Mouse (Mus musculus) liver, adult (tissue): Measurements from ENCODE around the gene Sat2.

Experiments used
- GATA4 ChIP-seq: IDR thresholded peaks from 2 replicates; pipeline ENCODE4 v1.6.1; 2014; ENCODE audit warnings: mild to moderate bottlenecking, low read length; ENCODE audit not compliant: insufficient replicate concordance

The Sat2 gene

DNA sequence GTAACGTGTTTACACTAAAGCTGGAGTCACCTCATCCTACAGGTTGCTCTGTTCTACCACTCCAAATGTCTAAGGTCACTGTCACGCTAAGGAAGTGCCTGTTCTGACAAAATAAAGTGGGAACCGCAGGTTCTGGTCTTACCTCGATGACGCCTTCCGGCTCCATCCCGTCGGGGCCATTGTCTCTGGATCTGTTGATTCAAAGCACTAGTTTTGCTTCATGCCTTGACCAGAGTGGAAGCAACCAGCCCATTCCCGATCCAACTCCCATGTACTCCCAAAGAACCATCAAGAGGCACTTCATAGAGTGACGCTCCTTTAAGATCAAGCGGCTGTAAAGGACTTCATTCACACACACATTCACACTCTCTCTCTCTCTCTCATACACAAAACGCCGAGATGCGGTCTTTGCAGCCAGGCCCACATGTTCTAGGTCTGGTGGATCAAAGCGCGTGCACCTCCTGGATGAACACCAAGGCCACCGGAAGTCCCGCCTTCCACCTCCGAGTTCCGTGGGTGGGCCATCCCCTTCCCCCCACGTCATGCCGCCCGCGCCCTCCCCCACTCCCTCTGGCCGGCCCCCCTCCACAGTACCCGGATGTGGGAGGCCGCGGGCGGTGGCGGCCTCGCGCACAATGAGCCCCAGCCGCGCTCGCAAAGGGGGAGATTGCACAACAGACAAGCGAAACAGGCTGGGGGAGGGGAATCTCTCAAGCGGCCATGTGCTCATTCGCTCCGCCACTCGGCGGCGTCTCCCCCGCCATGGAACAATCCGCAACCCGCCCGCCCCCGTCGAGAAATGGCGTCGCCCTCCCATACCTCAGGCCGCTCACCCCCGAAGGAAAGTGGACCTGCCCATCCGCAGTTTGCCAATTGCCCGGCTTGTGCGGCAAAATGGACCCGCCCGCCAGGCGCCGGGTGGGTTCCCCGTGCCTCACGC is 49.2 kb downstream of the Sat2 start:
- TF ChIP-seq GATA4 = peak; percentile 60; the same call in 1 of the 2 replicates

DNA sequence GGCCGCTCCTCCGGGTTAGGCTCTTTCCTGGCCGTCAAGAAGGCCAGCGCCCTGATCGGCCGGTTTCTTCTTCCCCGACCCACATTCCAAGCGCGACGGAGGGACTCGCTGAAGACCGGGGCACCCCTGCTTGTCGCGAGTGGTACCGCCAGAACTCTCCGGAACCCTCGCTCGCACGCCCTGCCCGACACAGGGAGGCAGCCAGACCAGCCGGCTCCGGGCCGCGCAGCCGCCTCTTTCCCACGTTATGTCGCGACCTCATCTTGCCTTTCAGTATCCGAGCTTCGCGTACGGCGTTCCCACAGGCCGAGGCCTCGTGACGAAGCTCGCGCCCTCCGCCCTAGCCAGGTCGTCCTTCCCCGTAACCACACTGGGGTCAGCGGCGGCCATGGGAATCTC is 49.9 kb downstream of the Sat2 start:
- TF ChIP-seq GATA4 = no peak

DNA sequence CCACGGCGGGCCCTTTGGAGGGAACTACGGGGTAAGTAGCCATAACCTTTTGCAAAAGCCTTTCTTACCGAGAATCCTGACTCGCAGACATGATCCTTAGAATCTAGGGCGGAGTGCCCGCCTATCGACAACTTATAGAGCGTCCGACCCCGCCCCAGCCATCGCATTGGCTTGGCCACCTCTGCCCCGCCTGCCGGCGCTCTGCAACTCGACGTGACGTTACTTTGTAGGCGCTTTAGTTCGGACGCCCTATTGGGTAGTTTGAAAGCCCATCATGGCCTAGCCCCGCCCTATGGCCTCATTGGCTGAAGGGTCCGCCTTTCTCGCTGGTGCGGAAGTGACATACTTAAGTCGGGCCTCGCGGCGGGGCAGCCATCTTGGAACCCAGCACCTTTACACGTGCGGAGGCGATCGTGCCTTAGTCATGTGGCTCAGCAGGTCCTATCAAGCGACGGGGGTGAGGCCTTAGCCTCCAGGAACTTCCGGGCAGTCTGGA is 50.4 kb downstream of the Sat2 start, which contains the start of gene Eif4a1:
TSS of gene Eif4a1 (minus strand) at position 213 of the 496 bp plus-strand sequence.
- peak; percentile 30; the same call in 1 of the 2 replicates for TF ChIP-seq GATA4
